Mouse (Mus musculus): Measurements from ENCODE around the gene Rpl13. TPM values are rescaled to one million over a fixed set of nuclear protein-coding genes. Genes with fewer than 3 reads are reported as not detected.

Rpl13 gene
- polyA plus RNA-seq, 1 experiment from 2014 or later = 1,331 TPM

DNA sequence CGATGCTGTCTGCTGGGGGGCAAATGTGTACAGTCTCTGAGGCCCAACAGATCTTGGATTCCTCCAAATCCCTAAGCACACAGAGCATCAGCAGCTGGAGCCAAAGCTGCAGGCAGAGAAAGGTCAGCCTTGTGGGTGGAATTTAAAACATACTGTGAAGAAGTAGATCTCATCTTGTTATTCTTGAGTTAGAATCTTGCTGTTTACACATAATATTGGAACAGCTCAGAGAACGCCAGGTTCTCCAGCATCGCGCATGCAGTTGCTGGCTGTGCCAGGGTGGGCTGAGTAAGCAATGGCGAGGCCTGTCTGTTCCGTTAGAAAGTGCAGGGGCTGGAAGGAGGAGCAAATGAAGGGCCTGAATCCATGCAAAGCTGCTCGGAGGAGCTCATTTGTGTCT lies 44.2 kb downstream of the Rpl13 start:
- WGBS (ENCODE audit: insufficient replicate concordance) = 79% methylated on average over 7 of the region's 7 CpGs
- Histone ChIP-seq H3K4me3 (ENCODE audit: low read depth, low read length) (no peak overlapping the region), H3K9ac (ENCODE audit: low read depth, low read length) (no peak overlapping the region), H3K4me2 (no peak overlapping the region), H3K27me3 (ENCODE audit: control insufficient read depth, insufficient read depth, low read length) (no peaks in the 10 kb centered on the region), H3K4me1 (ENCODE audit: control insufficient read depth, insufficient read depth, low read length) (0 out of 2 replicates have a peak, but pooled peaks cover 3% of the 10 kb centered on the region), H3K27ac (ENCODE audit: low read depth, low read length) (no peak overlapping the region), H3K9me3 (replicated peaks; ENCODE audit: control insufficient read depth, low read length) (no peaks in the 10 kb centered on the region), H3K36me3 (ENCODE audit: control insufficient read depth, insufficient read depth, low read length) (no peaks in the 10 kb centered on the region)
- ATAC-seq (replicated peaks; ENCODE audit: insufficient number of reproducible peaks, low FRiP score, low TSS enrichment) = no peak

DNA sequence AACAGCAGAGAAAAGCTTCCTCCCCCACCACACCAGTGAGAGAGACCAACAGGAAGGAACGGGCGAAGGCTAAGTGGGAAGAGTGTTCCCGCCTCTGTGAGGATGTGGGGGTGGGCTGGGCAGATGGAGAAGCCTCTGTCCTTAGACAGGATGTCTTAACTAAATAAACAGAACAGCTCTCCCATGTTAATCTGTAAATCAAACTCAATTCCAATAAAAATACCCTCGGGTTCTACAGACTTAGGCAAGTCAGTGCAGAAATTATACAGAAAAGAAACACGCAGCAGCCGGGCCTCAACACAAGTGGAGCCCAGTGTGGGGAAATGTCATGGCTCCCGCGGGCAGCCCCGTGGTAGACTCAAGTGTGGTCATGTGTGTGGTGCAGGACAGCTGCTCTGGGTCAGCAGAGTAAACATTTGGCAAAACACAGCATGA lies 48.6 kb downstream of the Rpl13 start:
- 58% methylated on average over 9 of the region's 9 CpGs for WGBS (ENCODE audit: insufficient replicate concordance)
- H3K4me2 ChIP-seq = no peak overlapping the region

More for the DNA sequence above, 48.6 kb downstream of the Rpl13 start:
- H3K36me3 ChIP-seq (ENCODE audit: control insufficient read depth, insufficient read depth, low read length) = no peaks in the 10 kb centered on the region
- H3K27ac ChIP-seq (ENCODE audit: low read depth, low read length) = no peak overlapping the region
- H3K27me3 ChIP-seq (ENCODE audit: control insufficient read depth, insufficient read depth, low read length) = no peaks in the 10 kb centered on the region
- H3K9me3 ChIP-seq (replicated peaks; ENCODE audit: control insufficient read depth, low read length) = no peaks in the 10 kb centered on the region
- H3K4me3 ChIP-seq (ENCODE audit: low read depth, low read length) = no peak overlapping the region
- H3K9ac ChIP-seq (ENCODE audit: low read depth, low read length) = no peak overlapping the region
- peaks cover 3% of the 10 kb centered on the region; the same call in 1 of the 2 replicates for H3K4me1 ChIP-seq (ENCODE audit: control insufficient read depth, insufficient read depth, low read length)
- ATAC-seq (replicated peaks; ENCODE audit: insufficient number of reproducible peaks, low FRiP score, low TSS enrichment) = no peak

Small RNA genes lying within 50 kb of the gene (microRNA-seq; reads per million reads assigned to microRNA genes)
- gene Mir7079 (ENCODE audit: borderline number of aligned reads) = 0.88 reads per million, percentile 11 among the genes with 10 or more reads in this experiment
- gene Mir7080 (ENCODE audit: borderline number of aligned reads) = 0.41 reads per million

Other genes starting within 250 kb of the Rpl13 start
- 49.5 and 51.3 TPM in 2 replicates for gene Ankrd11, start 60.1 kb upstream of the Rpl13 start, polyA plus RNA-seq (2014; fragmentation: Nextera tagmentation; extraction: Ambion mirVana)
- gene Spg7, start 39.4 kb upstream of the Rpl13 start, polyA plus RNA-seq (2014; fragmentation: Nextera tagmentation; extraction: Ambion mirVana) = 48.7 and 49.4 TPM in 2 replicates
- 0.27 and 0.31 TPM in 2 replicates for gene Cpne7, start 15.0 kb downstream of the Rpl13 start, polyA plus RNA-seq (2014; fragmentation: Nextera tagmentation; extraction: Ambion mirVana)
- 6.6 and 8.1 TPM in 2 replicates for gene Sult5a1, start 56.0 kb downstream of the Rpl13 start, polyA plus RNA-seq (2014; fragmentation: Nextera tagmentation; extraction: Ambion mirVana)
- 1.0 and 1.3 TPM in 2 replicates for gene Dpep1, start 83.9 kb downstream of the Rpl13 start, polyA plus RNA-seq (2014; fragmentation: Nextera tagmentation; extraction: Ambion mirVana)
- gene Chmp1a, start 110.4 kb downstream of the Rpl13 start, polyA plus RNA-seq (2014; fragmentation: Nextera tagmentation; extraction: Ambion mirVana) = 63.1 and 74.1 TPM in 2 replicates
- gene Spata33, start 110.5 kb downstream of the Rpl13 start, polyA plus RNA-seq (2014; fragmentation: Nextera tagmentation; extraction: Ambion mirVana) = 3.4 and 5.0 TPM in 2 replicates
- 22.6 and 24.2 TPM in 2 replicates for gene Cdk10, start 122.5 kb downstream of the Rpl13 start, polyA plus RNA-seq (2014; fragmentation: Nextera tagmentation; extraction: Ambion mirVana)
- gene Spata2l, start 133.9 kb downstream of the Rpl13 start, polyA plus RNA-seq (2014; fragmentation: Nextera tagmentation; extraction: Ambion mirVana) = 1.6 TPM in 2 replicates
- 11.7 and 12.1 TPM in 2 replicates for gene Zfp276, start 151.8 kb downstream of the Rpl13 start, polyA plus RNA-seq (2014; fragmentation: Nextera tagmentation; extraction: Ambion mirVana)
- gene Vps9d1, start 152.0 kb downstream of the Rpl13 start, polyA plus RNA-seq (2014; fragmentation: Nextera tagmentation; extraction: Ambion mirVana) = 16.8 and 19.8 TPM in 2 replicates
- 22.8 and 27.7 TPM in 2 replicates for gene Fanca, start 216.2 kb downstream of the Rpl13 start, polyA plus RNA-seq (2014; fragmentation: Nextera tagmentation; extraction: Ambion mirVana)
- gene Spire2, start 230.4 kb downstream of the Rpl13 start, polyA plus RNA-seq (2014; fragmentation: Nextera tagmentation; extraction: Ambion mirVana) = 2.9 and 3.0 TPM in 2 replicates

Measured in heart, embryonic 11.5 days (tissue).